Mouse (Mus musculus): ENCODE results near the gene Stk19. TPM values are rescaled to one million over a fixed set of nuclear protein-coding genes. Genes with fewer than 3 reads are reported as not detected.
"Not testable (repeated sequence)": the region's sequence is repeated elsewhere in the genome, so short reads cannot be mapped to it uniquely, and the experiment has no call there.

The Stk19 gene
- polyA plus RNA-seq, 1 experiment, result 18.7 TPM

GRCm38 (mm10) chr17:34808599-34809205 is 28.0 kb downstream of the Stk19 start:
- H3K4me3 ChIP-seq (ENCODE audit: low read depth, low read length), result no peak overlapping the region
- H3K4me1 ChIP-seq (ENCODE audit: control insufficient read depth, insufficient read depth, low read length), result no peaks in the 10 kb centered on the region
- H3K36me3 ChIP-seq (ENCODE audit: control insufficient read depth, insufficient read depth, low read length, poor library complexity, severe bottlenecking), result no peaks in the 10 kb centered on the region
- no peak overlapping the region for H3K9ac ChIP-seq (ENCODE audit: low read depth, poor library complexity, severe bottlenecking)
- no peaks in the 10 kb centered on the region for H3K27me3 ChIP-seq (ENCODE audit: control insufficient read depth, insufficient read depth, low read length, poor library complexity, severe bottlenecking)
- TF ChIP-seq POLR2A (IDR thresholded peaks at IDR 0.05; ENCODE audit: insufficient read depth, low read length), result no peak
- no peaks in the 10 kb centered on the region for H3K9me3 ChIP-seq (replicated peaks; ENCODE audit: control insufficient read depth, insufficient read depth, low read length, poor library complexity, severe bottlenecking)
- no peak overlapping the region for H3K27ac ChIP-seq (ENCODE audit: insufficient read depth, low read length)

- Histone ChIP-seq H3K36me3 (ENCODE audit: control insufficient read depth, insufficient read depth, low read length, poor library complexity, severe bottlenecking) (no peaks in the 10 kb centered on the region), H3K9me3 (replicated peaks; ENCODE audit: control insufficient read depth, insufficient read depth, low read length, poor library complexity, severe bottlenecking) (no peaks in the 10 kb centered on the region), H3K4me3 (ENCODE audit: low read depth, low read length) (no peak overlapping the region), H3K27ac (ENCODE audit: insufficient read depth, low read length) (no peak overlapping the region), H3K9ac (ENCODE audit: low read depth, poor library complexity, severe bottlenecking) (no peak overlapping the region), H3K4me1 (ENCODE audit: control insufficient read depth, insufficient read depth, low read length) (no peaks in the 10 kb centered on the region), H3K27me3 (ENCODE audit: control insufficient read depth, insufficient read depth, low read length, poor library complexity, severe bottlenecking) (no peaks in the 10 kb centered on the region)
- no peak for TF ChIP-seq CTCF (IDR thresholded peaks at IDR 0.05; ENCODE audit: low read depth, low read length)
These were observed 29.6 kb downstream of the Stk19 start for GRCm38 (mm10) chr17:34807176-34807575.

GRCm38 (mm10) chr17:34804871-34805562 is 31.7 kb downstream of the Stk19 start:
- Histone ChIP-seq H3K27me3 (ENCODE audit: control insufficient read depth, insufficient read depth, low read length, poor library complexity, severe bottlenecking) (no peaks in the 10 kb centered on the region), H3K9ac (ENCODE audit: low read depth, poor library complexity, severe bottlenecking) (no peak overlapping the region), H3K36me3 (ENCODE audit: control insufficient read depth, insufficient read depth, low read length, poor library complexity, severe bottlenecking) (no peaks in the 10 kb centered on the region), H3K4me3 (ENCODE audit: low read depth, low read length) (no peak overlapping the region), H3K4me1 (ENCODE audit: control insufficient read depth, insufficient read depth, low read length) (no peaks in the 10 kb centered on the region), H3K27ac (ENCODE audit: insufficient read depth, low read length) (no peak overlapping the region), H3K9me3 (replicated peaks; ENCODE audit: control insufficient read depth, insufficient read depth, low read length, poor library complexity, severe bottlenecking) (no peaks in the 10 kb centered on the region)
- peak; percentile 52 for TF ChIP-seq CTCF (IDR thresholded peaks at IDR 0.05; ENCODE audit: low read depth, low read length)
- no peak for TF ChIP-seq EP300 (IDR thresholded peaks at IDR 0.05; ENCODE audit: insufficient read depth, low read depth, low read length)
- no peak for TF ChIP-seq POLR2A (IDR thresholded peaks at IDR 0.05; ENCODE audit: insufficient read depth, low read length)

GRCm38 (mm10) chr17:34804301-34804700 is 32.4 kb downstream of the Stk19 start, which contains the start of gene Cyp21a1:
Cyp21a1 (minus strand) TSS chr17:34804561.
- not testable (repeated sequence) for H3K4me3 ChIP-seq (ENCODE audit: low read depth, low read length); H3K4me1 ChIP-seq (ENCODE audit: control insufficient read depth, insufficient read depth, low read length); H3K9ac ChIP-seq (ENCODE audit: low read depth, poor library complexity, severe bottlenecking); H3K9me3 ChIP-seq (replicated peaks; ENCODE audit: control insufficient read depth, insufficient read depth, low read length, poor library complexity, severe bottlenecking); H3K27ac ChIP-seq (ENCODE audit: insufficient read depth, low read length); H3K36me3 ChIP-seq (ENCODE audit: control insufficient read depth, insufficient read depth, low read length, poor library complexity, severe bottlenecking); H3K27me3 ChIP-seq (ENCODE audit: control insufficient read depth, insufficient read depth, low read length, poor library complexity, severe bottlenecking)

- H3K27me3 ChIP-seq (ENCODE audit: control insufficient read depth, insufficient read depth, low read length, poor library complexity, severe bottlenecking); H3K9ac ChIP-seq (ENCODE audit: low read depth, poor library complexity, severe bottlenecking); H3K9me3 ChIP-seq (replicated peaks; ENCODE audit: control insufficient read depth, insufficient read depth, low read length, poor library complexity, severe bottlenecking); H3K4me1 ChIP-seq (ENCODE audit: control insufficient read depth, insufficient read depth, low read length); H3K27ac ChIP-seq (ENCODE audit: insufficient read depth, low read length); H3K36me3 ChIP-seq (ENCODE audit: control insufficient read depth, insufficient read depth, low read length, poor library complexity, severe bottlenecking); H3K4me3 ChIP-seq (ENCODE audit: low read depth, low read length): not testable (repeated sequence)
These were observed 33.4 kb downstream of the Stk19 start for GRCm38 (mm10) chr17:34803367-34803766.

- not testable (repeated sequence) for H3K9me3 ChIP-seq (replicated peaks; ENCODE audit: control insufficient read depth, insufficient read depth, low read length, poor library complexity, severe bottlenecking); H3K27ac ChIP-seq (ENCODE audit: insufficient read depth, low read length); H3K4me1 ChIP-seq (ENCODE audit: control insufficient read depth, insufficient read depth, low read length); H3K27me3 ChIP-seq (ENCODE audit: control insufficient read depth, insufficient read depth, low read length, poor library complexity, severe bottlenecking); H3K36me3 ChIP-seq (ENCODE audit: control insufficient read depth, insufficient read depth, low read length, poor library complexity, severe bottlenecking); H3K4me3 ChIP-seq (ENCODE audit: low read depth, low read length); H3K9ac ChIP-seq (ENCODE audit: low read depth, poor library complexity, severe bottlenecking)
These were observed 34.0 kb downstream of the Stk19 start for GRCm38 (mm10) chr17:34802756-34803155.

GRCm38 (mm10) chr17:34800781-34801305 is 35.9 kb downstream of the Stk19 start:
- not testable (repeated sequence) for H3K27ac ChIP-seq (ENCODE audit: insufficient read depth, low read length); H3K4me3 ChIP-seq (ENCODE audit: low read depth, low read length); H3K9me3 ChIP-seq (replicated peaks; ENCODE audit: control insufficient read depth, insufficient read depth, low read length, poor library complexity, severe bottlenecking); H3K36me3 ChIP-seq (ENCODE audit: control insufficient read depth, insufficient read depth, low read length, poor library complexity, severe bottlenecking); H3K27me3 ChIP-seq (ENCODE audit: control insufficient read depth, insufficient read depth, low read length, poor library complexity, severe bottlenecking); H3K4me1 ChIP-seq (ENCODE audit: control insufficient read depth, insufficient read depth, low read length); H3K9ac ChIP-seq (ENCODE audit: low read depth, poor library complexity, severe bottlenecking)
